Mouse (Mus musculus) left cerebral cortex, adult 2 months (tissue): ENCODE data around the gene Coq10b. TPM values are rescaled to one million over a fixed set of nuclear protein-coding genes. Genes with fewer than 3 reads are reported as not detected.

ENCODE experiments used
- DNase-seq, 2 experiments: peaks; one replicate each; pipeline ENCODE4 v3.0.0; 2021 to 2022; ENCODE audit warnings: low spot score in 2 of 2, mixed read lengths in 1 of 2; ENCODE audit errors: extremely low spot score in 1 of 2
- H3K27ac ChIP-seq: fragments of 200-600 bp; 2 replicates; pipeline ENCODE4 v1.8.1; 2022
- H3K4me3 ChIP-seq: fragments of 200-600 bp; 2 replicates; pipeline ENCODE4 v1.8.1; 2022
- CTCF ChIP-seq: fragments of 200-600 bp; IDR thresholded peaks from 2 replicates; pipeline ENCODE4 v1.8.1; 2022; ENCODE audit warnings: antibody characterized with exemption, mild to moderate bottlenecking, moderate library complexity
- intact Hi-C: fragments of 180-260 bp; cut with DNase I; formaldehyde crosslinking; loops from one replicate; pipeline ENCODE4 v1.15.1; 2025
- total RNA-seq, 2 experiments: library from RNA; stranded (reverse); gene quantifications; 2 replicates each; pipeline ENCODE4 v1.2.3; 2021

Gene Coq10b
- total RNA-seq, 2 experiments from 2014 or later, result 32.9 to 33.8 TPM

GRCm38 (mm10) chr1:55087932-55088610 is 35.5 kb downstream of the Coq10b start, which contains the start of the genes Hspe1 and Hspd1:
Hspe1 (plus strand) TSS chr1:55088132.
Hspd1 (minus strand) TSS chr1:55088243.
- peak within 1 kb of the TSS; percentile 63 for H3K4me3 ChIP-seq
- peak; percentile 98 to 99 for DNase-seq
- TF ChIP-seq CTCF, result no peak
- intact Hi-C loops, result loop anchor here (1.0 to 10.0 kb wide), 4 partner anchors 35 to 297 kb away; partner anchors contain the start of genes Coq10b, Mob4 and Sf3b1
- H3K27ac ChIP-seq, result peak within 1 kb of the TSS; percentile 95

GRCm38 (mm10) chr1:55088611-55089497 is 36.3 kb downstream of the Coq10b start:
- no peak for DNase-seq
- Histone ChIP-seq H3K27ac (peak overlapping the region; percentile 95), H3K4me3 (peak overlapping the region; percentile 63)
- intact Hi-C loops, result loop anchor here (1.0 to 10.0 kb wide), 2 partner anchors 42 to 296 kb away; partner anchors contain the start of gene Mob4
- TF ChIP-seq CTCF, result no peak

- no peak for TF ChIP-seq CTCF
- DNase-seq, result no peak
- intact Hi-C loops, result loop anchor here (10.0 kb wide), 1 partner anchor 295 kb away; no protein-coding TSS in a partner anchor
- Histone ChIP-seq H3K27ac (no peak overlapping the region), H3K4me3 (no peak overlapping the region)
Measured at GRCm38 (mm10) chr1:55089498-55090064, 37.0 kb downstream of the Coq10b start.

DNA sequence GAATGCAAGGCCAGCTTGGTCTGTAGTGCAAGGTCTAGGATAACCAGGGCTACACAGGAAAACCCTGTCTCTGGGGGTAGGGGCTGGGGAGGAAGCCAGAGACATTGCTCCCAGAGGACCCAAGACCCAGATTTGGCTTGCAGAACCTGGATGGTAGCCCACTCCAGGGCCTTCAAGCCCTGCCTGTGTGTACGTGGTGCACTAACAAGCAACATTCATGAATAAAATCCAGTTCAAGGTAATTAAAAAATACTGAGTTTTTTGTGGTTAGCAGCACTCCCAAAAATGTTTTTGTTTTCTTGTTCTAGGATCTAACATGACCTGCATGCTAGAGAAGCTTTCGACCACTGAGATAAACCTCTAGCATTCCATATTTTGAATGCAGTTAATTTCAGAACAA is 39.5 kb downstream of the Coq10b start:
- Histone ChIP-seq H3K4me3 (no peak overlapping the region), H3K27ac (no peak overlapping the region)
- intact Hi-C loops, result no loop called here
- DNase-seq, result no peak
- no peak for TF ChIP-seq CTCF

DNA sequence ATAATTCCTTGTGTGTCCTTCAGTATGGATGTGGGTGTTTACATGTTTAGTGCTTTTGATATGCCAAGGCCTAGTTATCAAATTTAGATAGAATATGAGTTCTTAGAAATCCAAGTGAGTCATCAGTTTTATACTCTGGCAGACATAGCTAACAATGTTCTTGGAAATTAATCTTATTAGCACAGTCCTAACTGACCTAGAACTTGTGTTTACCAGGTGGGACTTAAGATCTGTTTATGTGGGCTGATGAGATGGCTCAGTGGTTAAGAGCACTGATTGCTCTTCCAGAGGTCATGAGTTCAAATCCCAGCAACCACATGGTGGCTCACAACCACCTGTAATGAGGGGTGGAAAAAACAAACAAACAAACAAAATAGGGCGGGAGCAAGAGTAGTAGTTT is 39.9 kb downstream of the Coq10b start:
- DNase-seq, result no peak
- Histone ChIP-seq H3K27ac (no peak overlapping the region), H3K4me3 (no peak overlapping the region)
- intact Hi-C loops, result no loop called here
- TF ChIP-seq CTCF, result no peak

DNA sequence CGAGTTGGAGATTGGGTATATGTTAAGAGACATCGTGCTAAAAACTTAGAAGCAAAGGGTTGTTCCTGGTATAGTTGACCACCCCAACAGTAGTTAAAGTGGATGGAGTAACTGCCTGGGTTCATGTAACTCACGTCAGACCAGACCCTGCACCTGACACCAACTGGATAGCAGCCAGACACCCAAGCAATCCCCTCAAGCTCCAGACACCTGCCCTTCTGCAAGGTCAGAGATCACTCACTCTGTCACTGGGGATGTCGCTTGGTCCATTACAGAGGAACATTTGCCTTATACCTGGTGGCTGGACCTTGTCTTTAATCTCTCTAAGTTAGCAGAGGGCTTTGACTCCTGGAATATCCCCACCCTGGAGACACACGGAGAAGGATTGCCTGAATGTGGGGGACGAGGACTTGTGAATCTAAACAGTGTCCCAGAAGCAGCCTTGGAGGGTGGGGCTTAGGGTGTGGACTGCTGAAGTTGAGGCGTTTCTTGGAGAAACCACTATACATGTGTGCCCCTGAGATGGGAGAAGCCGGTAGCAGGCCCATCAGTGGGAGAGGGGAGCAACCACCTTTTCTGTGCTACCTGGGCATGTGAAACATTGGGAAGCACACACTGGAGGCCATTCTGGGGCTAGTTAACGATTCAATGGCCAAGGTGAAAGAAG is 54.5 kb downstream of the Coq10b start:
- intact Hi-C loops, result no loop called here
- DNase-seq, result no peak
- Histone ChIP-seq H3K27ac (no peak overlapping the region), H3K4me3 (no peak overlapping the region)
- TF ChIP-seq CTCF, result no peak

GRCm38 (mm10) chr1:55107644-55108043 is 55.1 kb downstream of the Coq10b start:
- no peak overlapping the region for H3K4me3 ChIP-seq
- H3K27ac ChIP-seq, result no peak overlapping the region
- intact Hi-C loops, result no loop called here
- TF ChIP-seq CTCF, result no peak
- DNase-seq, result no peak

DNA sequence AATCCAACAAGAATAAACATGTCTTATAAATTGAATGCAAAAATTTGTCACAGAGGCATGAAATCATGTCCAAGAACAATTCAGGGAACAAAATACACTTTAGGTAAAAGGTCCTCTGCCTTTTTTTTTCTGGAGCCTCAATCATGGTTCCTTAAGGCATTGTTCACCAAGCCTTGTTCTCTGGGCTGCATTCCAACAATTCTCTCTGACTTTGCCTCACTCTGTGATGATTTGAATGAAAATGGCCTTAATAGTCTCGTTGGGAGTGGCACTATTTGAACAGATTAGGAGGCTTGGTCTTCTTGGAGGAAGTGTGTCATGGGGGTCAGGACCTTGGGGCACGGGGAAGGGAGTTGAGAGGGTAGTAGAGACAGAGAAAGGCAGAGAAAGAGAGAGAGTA is 55.9 kb downstream of the Coq10b start:
- no peak for DNase-seq
- no peak overlapping the region for H3K27ac ChIP-seq
- no peak overlapping the region for H3K4me3 ChIP-seq
- intact Hi-C loops, result no loop called here
- no peak for TF ChIP-seq CTCF

GRCm38 (mm10) chr1:55109066-55109766 is 56.6 kb downstream of the Coq10b start:
- no peak for DNase-seq
- no peak overlapping the region for H3K27ac ChIP-seq
- TF ChIP-seq CTCF, result no peak
- intact Hi-C loops, result no loop called here
- no peak overlapping the region for H3K4me3 ChIP-seq

Other genes with a start within 250 kb of the Coq10b start
- gene Ankrd44, start 126.4 kb upstream of the Coq10b start, total RNA-seq, result 10 to 100 TPM; 19.9 to 23.5 TPM
- gene Sf3b1, start 25.3 kb upstream of the Coq10b start, total RNA-seq, result 100 to 1,000 TPM; 159 to 164 TPM
- 10 to 100 TPM; 81.1 to 84.2 TPM for gene Hspe1, start 35.4 kb downstream of the Coq10b start, total RNA-seq
- 100 to 1,000 TPM; 151 to 170 TPM for gene Hspd1, start 35.5 kb downstream of the Coq10b start, total RNA-seq
- 10 to 100 TPM; 50.2 to 50.3 TPM for gene Mob4, start 78.5 kb downstream of the Coq10b start, total RNA-seq
- gene Rftn2, start 174.0 kb downstream of the Coq10b start, total RNA-seq, result 10 to 100 TPM; 20.2 to 23.6 TPM
- 10 to 100 TPM; 10.2 to 10.7 TPM for gene Mars2, start 184.4 kb downstream of the Coq10b start, total RNA-seq